Mouse (Mus musculus) embryonic fibroblast, embryonic 13.5 days (primary cell): ENCODE data around the gene Pih1d2.

Source experiments
- CTCF ChIP-seq: IDR thresholded peaks from 2 replicates; pipeline ENCODE4 v1.5.1; 2011; ENCODE audit warnings: mild to moderate bottlenecking, control low read depth, low read length, moderate library complexity, borderline replicate concordance; ENCODE audit not compliant: insufficient read depth
- POLR2A ChIP-seq: IDR thresholded peaks from 2 replicates; pipeline ENCODE4 v1.6.1; 2011; ENCODE audit warnings: low read depth, mild to moderate bottlenecking, control low read depth, low read length, moderate library complexity

GRCm38 (mm10) chr9:50604338-50604737 lies 12.8 kb upstream of the Pih1d2 start:
- TF ChIP-seq CTCF (no peak), POLR2A (0 out of 2 replicates have a peak, but pooled peaks have one; percentile 6)
